Mouse (Mus musculus) MEL (cell line): ENCODE data around the gene Prdm16. TPM values are rescaled to one million over a fixed set of nuclear protein-coding genes. Genes with fewer than 3 reads are reported as not detected.

Source experiments
- DNase-seq: peaks from one replicate; pipeline ENCODE4 v3.0.0; 2011; ENCODE audit warnings: low read depth, low spot score
- H3K27ac ChIP-seq: 2 replicates; pipeline ENCODE4 v1.5.1; 2012; ENCODE audit warnings: low read depth, mild to moderate bottlenecking, control low read depth, low read length, moderate library complexity; ENCODE audit not compliant: control insufficient read depth
- H3K27me3 ChIP-seq, 2 experiments: fragments of 150-350 bp in 1 of 2; sonication (generic) in 1 of 2; 2 replicates each; pipeline ENCODE4 v1.6.1; 2012; ENCODE audit warnings: low read length in 2 of 2, mild to moderate bottlenecking in 2 of 2, improper control_type of control experiment in 1 of 2, moderate library complexity in 1 of 2; ENCODE audit not compliant: insufficient read depth in 2 of 2, control insufficient read depth in 1 of 2
- H3K36me3 ChIP-seq, 2 experiments: 2 replicates each; pipeline ENCODE4 v1.6.1; 2012 to 2014; ENCODE audit warnings: low read length in 2 of 2, improper control_type of control experiment in 1 of 2, inconsistent platforms in 1 of 2, mild to moderate bottlenecking in 1 of 2; ENCODE audit not compliant: insufficient read depth in 2 of 2, control insufficient read depth in 1 of 2
- H3K4me1 ChIP-seq, 2 experiments: fragments of 150-350 bp in 1 of 2; sonication (generic) in 1 of 2; 2 replicates each; pipeline ENCODE4 v1.6.1; 2012; ENCODE audit warnings: low read length in 2 of 2, improper control_type of control experiment in 1 of 2, mild to moderate bottlenecking in 1 of 2; ENCODE audit not compliant: insufficient read depth in 2 of 2, control insufficient read depth in 1 of 2
- H3K4me3 ChIP-seq, 2 experiments: fragments of 150-350 bp in 1 of 2; sonication (generic) in 1 of 2; 2 replicates each; pipeline ENCODE4 v1.5.1; 2012; ENCODE audit warnings: low read depth in 2 of 2, low read length in 2 of 2, mild to moderate bottlenecking in 2 of 2, moderate library complexity in 2 of 2, control low read depth in 1 of 2, improper control_type of control experiment in 1 of 2; ENCODE audit not compliant: control insufficient read depth in 1 of 2, insufficient read depth in 1 of 2
- H3K79me2 ChIP-seq: 2 replicates; pipeline ENCODE4 v1.6.1; 2012; ENCODE audit warnings: mild to moderate bottlenecking, low read length, moderate library complexity; ENCODE audit not compliant: control insufficient read depth, poor library complexity, insufficient read depth
- H3K9ac ChIP-seq: 2 replicates; pipeline ENCODE4 v1.6.1; 2012; ENCODE audit warnings: low read depth, mild to moderate bottlenecking, control low read depth, low read length, moderate library complexity; ENCODE audit not compliant: control insufficient read depth, poor library complexity, severe bottlenecking
- H3K9me3 ChIP-seq: fragments of 150-350 bp; sonication (generic); replicated peaks from 2 replicates; pipeline ENCODE4 v1.6.1; 2012; ENCODE audit warnings: mild to moderate bottlenecking, low read length, improper control_type of control experiment, moderate library complexity; ENCODE audit not compliant: insufficient read depth
- CTCF ChIP-seq, 3 experiments: IDR thresholded peaks in 2 of 3; conservative IDR thresholded peaks in 1 of 3; 2 replicates each; pipeline ENCODE4 v1.5.1; 2011 to 2012; ENCODE audit warnings: low read length in 3 of 3, low read depth in 2 of 3, mild to moderate bottlenecking in 2 of 3, improper control_type of control experiment in 1 of 3, inconsistent platforms in 1 of 3, mixed read lengths in 1 of 3, moderate library complexity in 1 of 3; ENCODE audit not compliant: control insufficient read depth in 1 of 3, insufficient read depth in 1 of 3, poor library complexity in 1 of 3, severe bottlenecking in 1 of 3
- E2F4 ChIP-seq: IDR thresholded peaks from 2 replicates; pipeline ENCODE4 v1.6.1; 2011; ENCODE audit warnings: low read depth, low read length, improper control_type of control experiment, borderline replicate concordance
- EP300 ChIP-seq, 2 experiments: IDR thresholded peaks; 2 replicates each; pipeline ENCODE4 v1.6.1; 2011; ENCODE audit warnings: improper control_type of control experiment in 2 of 2, low read length in 2 of 2, low read depth in 1 of 2, mild to moderate bottlenecking in 1 of 2
- ETS1 ChIP-seq: IDR thresholded peaks from 2 replicates; pipeline ENCODE4 v1.6.1; 2012; ENCODE audit warnings: low read depth, mild to moderate bottlenecking, inconsistent platforms, low read length, improper control_type of control experiment, moderate library complexity
- GABPA ChIP-seq: IDR thresholded peaks from 2 replicates; pipeline ENCODE4 v1.6.1; 2012; ENCODE audit warnings: low read depth, mild to moderate bottlenecking, inconsistent platforms, low read length, improper control_type of control experiment, moderate library complexity
- GATA1 ChIP-seq: IDR thresholded peaks from 2 replicates; pipeline ENCODE4 v1.6.1; 2011; ENCODE audit warnings: low read depth, low read length, improper control_type of control experiment
- HCFC1 ChIP-seq: IDR thresholded peaks from 2 replicates; pipeline ENCODE4 v1.6.1; 2012; ENCODE audit warnings: low read depth, mild to moderate bottlenecking, inconsistent platforms, low read length, improper control_type of control experiment, moderate library complexity
- KAT2A ChIP-seq: conservative IDR thresholded peaks from 2 replicates; pipeline ENCODE4 v1.6.1; 2012; ENCODE audit warnings: low read depth, low read length, improper control_type of control experiment, inconsistent platforms
- MAZ ChIP-seq: IDR thresholded peaks from 2 replicates; pipeline ENCODE4 v1.6.1; 2012; ENCODE audit warnings: low read depth, mild to moderate bottlenecking, inconsistent platforms, low read length, improper control_type of control experiment
- MXI1 ChIP-seq: IDR thresholded peaks from 2 replicates; pipeline ENCODE4 v1.6.1; 2011; ENCODE audit warnings: mild to moderate bottlenecking, low read depth, low read length, improper control_type of control experiment
- POLR2A ChIP-seq, 2 experiments: IDR thresholded peaks; 2 replicates each; pipeline ENCODE4 v1.6.1; 2011 to 2012; ENCODE audit warnings: low read length in 2 of 2, mild to moderate bottlenecking in 2 of 2, control low read depth in 1 of 2, improper control_type of control experiment in 1 of 2, low read depth in 1 of 2, moderate library complexity in 1 of 2; ENCODE audit not compliant: control insufficient read depth in 1 of 2, insufficient read depth in 1 of 2, poor library complexity in 1 of 2
- POLR2AphosphoS2 ChIP-seq: IDR thresholded peaks from 2 replicates; pipeline ENCODE4 v1.6.1; 2011; ENCODE audit warnings: low read length, improper control_type of control experiment
- RCOR1 ChIP-seq: IDR thresholded peaks from 2 replicates; pipeline ENCODE4 v1.6.1; 2012; ENCODE audit warnings: low read depth, mild to moderate bottlenecking, inconsistent platforms, low read length, improper control_type of control experiment
- SMC3 ChIP-seq: IDR thresholded peaks from 2 replicates; pipeline ENCODE4 v1.6.1; 2011; ENCODE audit warnings: low read depth, low read length, improper control_type of control experiment
- TAL1 ChIP-seq: IDR thresholded peaks from 2 replicates; pipeline ENCODE4 v1.6.1; 2012; ENCODE audit warnings: mild to moderate bottlenecking, inconsistent platforms, low read length, moderate library complexity, mixed read lengths
- TBP ChIP-seq: IDR thresholded peaks from 2 replicates; pipeline ENCODE4 v1.8.0; 2011; ENCODE audit warnings: low read depth, low read length, improper control_type of control experiment
- TCF12 ChIP-seq: IDR thresholded peaks from 2 replicates; pipeline ENCODE4 v1.6.1; 2014; ENCODE audit warnings: low read depth, mild to moderate bottlenecking, inconsistent platforms, low read length, improper control_type of control experiment, moderate library complexity
- UBTF ChIP-seq: IDR thresholded peaks from 2 replicates; pipeline ENCODE4 v1.6.1; 2012; ENCODE audit warnings: low read depth, mild to moderate bottlenecking, inconsistent platforms, low read length, improper control_type of control experiment, moderate library complexity, borderline replicate concordance; ENCODE audit not compliant: insufficient read depth
- ZC3H11A ChIP-seq: IDR thresholded peaks from 2 replicates; pipeline ENCODE4 v1.6.1; 2012; ENCODE audit warnings: low read depth, mild to moderate bottlenecking, inconsistent platforms, low read length, improper control_type of control experiment
- ZMIZ1 ChIP-seq: IDR thresholded peaks from 2 replicates; pipeline ENCODE4 v1.6.1; 2012; ENCODE audit warnings: low read depth, mild to moderate bottlenecking, inconsistent platforms, low read length, improper control_type of control experiment, moderate library complexity
- ZNF384 ChIP-seq: IDR thresholded peaks from 2 replicates; pipeline ENCODE4 v1.6.1; 2012; ENCODE audit warnings: low read depth, mild to moderate bottlenecking, inconsistent platforms, low read length, improper control_type of control experiment
- polyA plus RNA-seq, 2 experiments: library from polyadenylated mRNA; stranded (reverse) in 1 of 2; unstranded in 1 of 2; fragments of >175 nt in 1 of 2; fragments of >200 nt in 1 of 2; gene quantifications; 2 replicates each; pipeline versions ENCODE4 v1.2.1 to v1.2.4; 2012; ENCODE audit warnings: low replicate concordance in 2 of 2, low read depth in 1 of 2; ENCODE audit not compliant: insufficient read length in 2 of 2, insufficient read depth in 1 of 2, missing spikeins in 1 of 2
- total RNA-seq: library from RNA; depleted of rRNA; stranded (reverse); fragments of 300-350 nt; gene quantifications from 2 replicates; pipeline ENCODE4 v1.2.3, GENCODE M21; 2012

The Prdm16 gene
- total and polyA plus RNA-seq, 3 experiments, result not detected

DNA sequence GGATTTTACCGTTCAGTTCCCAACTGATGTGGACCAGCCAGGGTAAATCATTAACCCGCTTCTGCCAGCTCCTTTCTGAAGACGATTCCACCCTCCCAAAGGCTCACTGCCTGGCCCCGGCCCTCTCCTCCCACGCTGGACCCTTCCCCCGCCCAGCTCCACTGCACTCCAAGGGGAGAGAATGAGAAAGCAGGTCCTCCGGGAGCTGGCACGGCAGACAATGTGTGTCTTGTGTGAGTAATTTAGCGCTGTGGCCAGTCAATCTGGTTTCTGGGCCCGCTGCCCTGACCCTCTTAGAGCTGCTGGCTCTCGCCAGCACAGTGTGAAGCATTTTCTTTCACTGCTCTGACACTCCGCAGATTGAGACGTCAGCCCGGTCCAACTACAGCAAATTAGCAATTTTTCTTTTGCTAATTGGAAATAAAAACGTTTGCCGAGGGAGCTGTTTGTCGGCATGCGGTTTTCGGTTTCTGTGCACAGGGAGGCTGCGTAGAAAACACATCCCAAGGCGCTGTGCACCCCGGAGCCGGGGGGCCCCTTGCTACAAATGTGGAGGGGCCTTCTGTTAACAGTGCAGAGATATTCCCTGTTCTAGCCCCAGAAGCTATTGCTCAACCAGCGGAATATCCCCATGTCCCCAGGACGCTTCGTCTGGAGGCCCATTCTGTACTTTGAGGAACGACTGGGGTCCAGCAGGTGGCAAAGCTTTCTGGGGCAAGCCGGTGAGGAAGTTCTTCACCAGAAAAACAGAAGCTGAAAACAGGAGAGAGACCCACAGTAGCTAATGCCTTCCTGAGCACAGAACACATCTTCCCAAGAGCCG lies 136.8 kb downstream of the Prdm16 start:
- DNase-seq, result no peak
- TF ChIP-seq UBTF (no peak), TCF12 (no peak), TAL1 (no peak), ETS1 (no peak), MXI1 (no peak), POLR2A (IDR thresholded peaks at IDR 0.05; ENCODE audit: control insufficient read depth in 1 of 2, insufficient read depth in 1 of 2, low read depth in 1 of 2, low read length in 2 of 2, poor library complexity in 1 of 2) (no peak), TBP (no peak), MAZ (no peak), GATA1 (no peak), ZC3H11A (no peak), POLR2AphosphoS2 (no peak), RCOR1 (no peak), ZMIZ1 (no peak), SMC3 (no peak), EP300 (IDR thresholded peaks at IDR 0.05; ENCODE audit: low read depth in 1 of 2, low read length in 2 of 2) (no peak), GABPA (no peak), ZNF384 (no peak), CTCF (IDR thresholded peaks at IDR 0.05 in 2 of 3, conservative IDR thresholded peaks at IDR 0.05 in 1 of 3; ENCODE audit: control insufficient read depth in 1 of 3, insufficient read depth in 1 of 3, low read depth in 2 of 3, low read length in 3 of 3, poor library complexity in 1 of 3, severe bottlenecking in 1 of 3) (no peak), HCFC1 (no peak), E2F4 (no peak)
- H3K36me3 ChIP-seq, result no peaks in the 10 kb centered on the region
- H3K79me2 ChIP-seq, result no peaks in the 10 kb centered on the region
- H3K4me3 ChIP-seq, result no peak overlapping the region
- H3K27ac ChIP-seq, result no peak overlapping the region
- H3K27me3 ChIP-seq, result no peaks in the 10 kb centered on the region
- no peak overlapping the region for H3K9ac ChIP-seq
- H3K9me3 ChIP-seq, result no peaks in the 10 kb centered on the region
- no peaks in the 10 kb centered on the region for H3K4me1 ChIP-seq

DNA sequence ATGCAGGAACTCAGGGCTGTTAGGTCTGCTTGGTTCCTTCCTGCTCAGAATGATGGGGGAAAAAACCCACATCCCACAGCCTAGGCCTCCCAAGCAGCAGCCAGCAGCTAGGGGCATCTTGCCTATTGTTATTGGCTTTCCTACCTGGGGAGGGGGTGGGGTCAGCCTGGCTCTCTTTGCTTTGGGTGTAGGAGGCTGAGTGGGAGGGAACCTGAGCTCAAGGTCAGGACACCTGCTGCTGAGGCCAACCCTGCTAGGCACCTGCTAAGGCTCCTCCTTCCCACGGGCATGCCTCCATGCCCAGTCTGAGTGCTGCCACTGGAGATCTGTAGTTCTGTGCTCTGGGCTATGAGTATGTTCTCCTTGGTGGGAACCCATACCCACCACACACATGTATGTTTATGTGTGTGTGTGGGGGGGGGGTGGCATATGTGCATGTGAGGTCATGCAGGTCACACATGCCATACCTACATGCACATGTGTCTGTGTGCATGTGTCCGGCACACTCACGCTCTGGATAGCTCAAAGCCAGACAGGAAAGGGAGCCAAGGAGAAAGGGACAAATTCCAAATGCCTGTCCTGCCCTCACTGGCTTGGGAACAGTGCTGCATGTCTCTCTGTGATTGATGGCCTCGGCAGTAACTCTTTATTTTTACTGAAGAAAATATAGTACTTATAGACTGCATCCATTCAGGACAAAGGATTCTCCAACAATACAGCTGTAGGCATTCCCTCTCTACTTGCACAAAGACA lies 139.1 kb downstream of the Prdm16 start:
- no peaks in the 10 kb centered on the region for H3K9me3 ChIP-seq
- no peak overlapping the region for H3K9ac ChIP-seq
- H3K4me3 ChIP-seq, result no peak overlapping the region
- no peaks in the 10 kb centered on the region for H3K36me3 ChIP-seq
- no peaks in the 10 kb centered on the region for H3K79me2 ChIP-seq
- no peaks in the 10 kb centered on the region for H3K27me3 ChIP-seq
- H3K4me1 ChIP-seq, result no peaks in the 10 kb centered on the region
- no peak for TF ChIP-seq TCF12
- no peak for TF ChIP-seq UBTF
- TF ChIP-seq KAT2A, result no peak
- no peak for TF ChIP-seq ETS1
- no peak for TF ChIP-seq MAZ
- H3K27ac ChIP-seq, result no peak overlapping the region
- no peak for DNase-seq
